Mouse (Mus musculus) gastrocnemius, postnatal 14 days (tissue): ENCODE data around the gene Hdac10. TPM values are rescaled to one million over a fixed set of nuclear protein-coding genes. Genes with fewer than 3 reads are reported as not detected.

Experiments
- DNase-seq: peaks from one replicate; pipeline ENCODE4 v3.0.0; 2021; ENCODE audit warnings: mixed read lengths
- intact Hi-C: fragments of 180-260 bp; cut with DNase I; formaldehyde crosslinking; loops from one replicate; pipeline ENCODE4 v1.15.1; 2025; ENCODE audit warnings: low total_unique reads
- total RNA-seq, 2 experiments: library from RNA; stranded (reverse); gene quantifications; 2 replicates each; pipeline ENCODE4 v1.2.3; 2021

Gene Hdac10
- total RNA-seq, 2 experiments from 2014 or later = 5.6 to 6.2 TPM

DNA sequence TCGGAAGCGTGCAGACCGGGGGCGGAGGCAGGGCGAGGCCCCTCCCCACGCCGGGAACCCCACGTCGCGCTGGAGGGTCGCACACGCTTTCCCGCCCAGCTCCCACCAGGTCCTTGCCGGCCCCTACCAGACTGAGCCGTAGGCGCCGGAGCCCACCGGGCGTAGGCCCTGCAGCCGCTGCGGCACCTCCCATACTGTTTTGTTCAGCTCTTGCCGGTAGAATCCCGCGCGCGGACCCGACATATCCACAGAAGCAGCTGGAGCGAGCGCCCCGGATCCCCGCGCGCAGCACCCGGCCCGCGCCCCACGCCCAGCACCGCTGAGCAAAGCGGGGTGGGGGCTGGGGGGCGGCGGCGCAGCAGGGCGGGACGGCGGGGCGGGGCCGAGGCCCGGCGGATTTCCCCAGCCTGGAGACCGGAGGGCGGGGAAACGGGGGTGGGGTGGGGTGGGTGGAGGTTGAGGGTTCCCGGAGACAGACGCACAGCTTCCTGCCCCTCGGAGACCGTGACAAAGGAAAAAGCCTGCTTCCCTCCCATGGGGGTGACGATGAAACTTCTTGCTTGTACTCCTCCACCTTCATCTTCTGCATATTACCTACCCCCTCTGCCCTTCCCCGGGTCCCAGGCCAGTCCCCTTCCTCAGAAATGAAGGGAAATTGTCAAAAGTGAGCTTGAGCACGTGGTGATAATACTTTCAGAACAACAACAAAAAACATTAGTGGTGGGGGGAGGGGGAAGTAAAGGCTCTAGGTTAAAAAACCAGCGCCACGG, 21.0 kb upstream of the Hdac10 start, which contains the start of gene Mapk11:
Gene Mapk11 (minus strand): TSS at position 358 of the 770 bp plus-strand sequence.
- no peak for DNase-seq
- intact Hi-C loops = no loop called here

GRCm38 (mm10) chr15:89148496-89149270, 20.2 kb upstream of the Hdac10 start:
- DNase-seq = no peak
- intact Hi-C loops = no loop called here

GRCm38 (mm10) chr15:89147895-89148294, 19.4 kb upstream of the Hdac10 start:
- intact Hi-C loops = no loop called here
- DNase-seq = no peak

GRCm38 (mm10) chr15:89147456-89147855, 19.0 kb upstream of the Hdac10 start:
- DNase-seq = no peak
- intact Hi-C loops = no loop called here

DNA sequence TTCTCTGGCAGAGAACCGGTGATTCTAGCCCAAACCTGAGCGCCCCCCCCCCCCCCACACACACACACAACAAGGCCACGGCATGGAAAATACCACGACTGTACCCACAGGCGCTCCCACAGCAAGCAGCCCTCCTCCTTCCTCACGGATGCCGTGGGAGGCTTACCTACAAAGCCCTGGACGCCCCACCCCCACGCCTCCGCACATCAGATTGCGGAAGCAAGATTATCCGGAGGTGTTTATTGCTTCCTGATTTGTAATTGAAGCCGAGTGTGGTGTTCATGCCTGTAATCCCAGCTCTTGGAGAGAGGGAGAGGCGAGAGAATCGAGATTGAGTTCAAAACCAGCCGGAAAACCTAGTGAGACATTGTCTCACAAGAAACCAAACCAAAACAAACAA, 18.5 kb upstream of the Hdac10 start:
- no peak for DNase-seq
- intact Hi-C loops = no loop called here

DNA sequence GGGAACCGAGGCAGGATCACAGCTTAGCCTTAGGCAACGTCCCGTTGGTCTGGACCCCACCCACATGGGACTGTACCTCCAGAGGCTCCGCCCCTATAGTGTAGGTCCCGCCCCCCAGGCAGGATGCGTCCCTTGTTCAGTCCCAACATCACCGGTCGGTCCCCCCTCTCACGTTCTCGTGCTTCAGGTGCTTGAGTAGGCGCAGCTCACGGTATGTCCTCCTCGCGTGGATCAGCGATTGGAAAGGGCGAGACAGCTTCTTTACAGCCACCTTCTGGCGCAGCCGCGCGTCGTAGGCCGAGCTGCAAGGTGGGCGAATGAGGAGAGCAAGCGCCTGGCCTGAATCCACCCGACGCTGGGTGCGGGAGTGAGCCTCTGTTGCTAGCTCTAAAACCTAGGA, 18.0 kb upstream of the Hdac10 start:
- intact Hi-C loops = no loop called here
- DNase-seq = no peak

- no peak for DNase-seq
- intact Hi-C loops = no loop called here
Measured at GRCm38 (mm10) chr15:89145813-89146350, 17.4 kb upstream of the Hdac10 start.

DNA sequence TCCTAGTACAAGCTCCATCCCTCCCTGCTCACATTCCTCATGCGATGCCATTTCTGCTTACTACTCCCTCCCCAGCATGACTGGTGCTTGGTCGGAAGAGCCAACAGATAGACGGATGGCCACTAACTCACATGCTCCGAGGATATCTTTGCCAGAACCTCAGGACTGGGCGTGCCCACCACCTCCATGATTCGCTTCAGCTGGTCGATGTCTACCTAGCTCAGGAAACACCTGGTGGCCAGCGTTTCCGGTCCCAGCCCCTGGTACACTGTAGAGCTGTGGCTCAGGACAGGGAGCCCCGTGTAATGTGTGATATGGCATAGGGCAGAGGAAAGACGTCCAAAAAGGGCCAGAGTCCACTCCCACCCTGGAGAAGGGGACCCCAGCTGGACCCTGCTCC, 16.5 kb upstream of the Hdac10 start:
- no peak for DNase-seq
- intact Hi-C loops = no loop called here

DNA sequence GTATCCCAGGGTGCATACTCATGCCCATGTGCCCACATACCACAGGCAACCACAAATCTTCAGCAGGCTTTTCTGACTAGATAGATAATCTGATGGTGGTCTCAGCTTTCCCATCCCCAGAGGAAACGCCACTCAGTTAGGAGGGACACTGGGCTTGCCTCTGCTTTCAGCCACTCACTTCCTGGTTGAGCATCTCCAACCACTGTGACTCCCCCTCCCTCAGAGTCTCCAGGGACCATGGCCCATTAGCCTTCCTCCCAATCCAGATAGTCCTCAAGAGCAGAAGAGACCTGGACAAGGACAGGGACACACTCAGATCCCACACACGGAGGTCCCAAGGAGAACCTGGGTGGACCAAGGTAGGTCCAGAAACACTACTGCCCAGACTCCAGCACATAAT, 14.6 kb upstream of the Hdac10 start:
- no peak for DNase-seq
- intact Hi-C loops = no loop called here

GRCm38 (mm10) chr15:89141905-89142304, 13.4 kb upstream of the Hdac10 start:
- intact Hi-C loops = no loop called here
- DNase-seq = no peak

GRCm38 (mm10) chr15:89141443-89141842, 12.9 kb upstream of the Hdac10 start:
- intact Hi-C loops = no loop called here
- no peak for DNase-seq

GRCm38 (mm10) chr15:89140659-89141252, 12.3 kb upstream of the Hdac10 start, which contains the start of gene Mapk12:
Gene Mapk12 (minus strand): TSS chr15:89140703.
- intact Hi-C loops = no loop called here

DNA sequence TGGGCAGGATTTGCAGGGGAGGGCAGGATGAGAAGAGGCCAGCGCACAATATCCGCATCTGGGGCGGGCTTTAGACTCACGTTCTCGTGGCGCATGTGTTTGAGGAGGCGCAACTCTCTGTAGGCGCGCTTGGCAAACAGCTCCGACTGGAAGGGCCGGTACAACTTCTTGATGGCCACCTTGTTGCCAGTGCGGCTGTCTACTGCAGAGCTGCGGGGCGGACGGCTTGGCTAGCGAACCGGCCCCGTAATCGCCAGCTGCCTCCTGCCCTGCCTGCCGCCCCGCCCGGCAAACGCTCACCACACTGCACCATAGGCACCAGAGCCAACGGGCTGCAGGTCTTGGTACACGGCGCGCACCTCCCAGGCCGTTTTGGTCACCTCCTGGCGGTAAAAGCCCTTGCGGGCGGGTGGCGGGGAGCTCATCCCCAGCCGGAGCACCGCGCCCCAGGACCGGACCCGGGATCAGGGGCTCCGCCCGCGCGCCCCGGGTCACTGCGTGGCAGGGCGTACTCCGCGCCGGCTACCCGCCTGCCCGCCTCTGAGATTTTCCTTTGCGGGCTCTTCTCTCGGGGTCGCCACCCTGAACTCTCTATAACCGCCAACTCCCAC, 11.7 kb upstream of the Hdac10 start:
- intact Hi-C loops = no loop called here
- DNase-seq = peak; percentile 57

More at GRCm38 (mm10) chr15:89140659-89141252, 12.3 kb upstream of the Hdac10 start, which contains the start of gene Mapk12:
- DNase-seq = peak; percentile 80

DNA sequence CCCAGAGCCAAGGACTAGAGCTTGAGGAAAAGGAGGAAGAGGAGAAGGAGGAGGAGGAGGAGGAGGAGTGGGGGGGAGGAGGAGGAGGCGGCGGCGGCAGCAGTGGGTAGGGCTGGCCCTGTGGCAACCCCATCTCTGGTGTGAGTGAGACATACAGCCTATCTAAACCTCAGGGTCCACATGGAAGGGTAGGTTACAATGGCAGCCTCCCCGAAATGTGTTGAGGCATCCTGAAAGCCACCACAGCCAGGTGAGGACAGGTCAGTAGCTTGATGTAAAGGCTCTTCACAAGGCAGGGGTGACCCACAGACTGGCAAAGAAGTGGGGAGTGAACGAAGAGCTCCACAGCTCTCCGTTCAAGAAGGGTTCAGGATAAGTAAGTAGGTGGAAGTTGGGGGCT, 10.0 kb upstream of the Hdac10 start:
- intact Hi-C loops = no loop called here
- no peak for DNase-seq

- DNase-seq = no peak
- intact Hi-C loops = no loop called here
Measured at GRCm38 (mm10) chr15:89138046-89138405, 9.5 kb upstream of the Hdac10 start.

DNA sequence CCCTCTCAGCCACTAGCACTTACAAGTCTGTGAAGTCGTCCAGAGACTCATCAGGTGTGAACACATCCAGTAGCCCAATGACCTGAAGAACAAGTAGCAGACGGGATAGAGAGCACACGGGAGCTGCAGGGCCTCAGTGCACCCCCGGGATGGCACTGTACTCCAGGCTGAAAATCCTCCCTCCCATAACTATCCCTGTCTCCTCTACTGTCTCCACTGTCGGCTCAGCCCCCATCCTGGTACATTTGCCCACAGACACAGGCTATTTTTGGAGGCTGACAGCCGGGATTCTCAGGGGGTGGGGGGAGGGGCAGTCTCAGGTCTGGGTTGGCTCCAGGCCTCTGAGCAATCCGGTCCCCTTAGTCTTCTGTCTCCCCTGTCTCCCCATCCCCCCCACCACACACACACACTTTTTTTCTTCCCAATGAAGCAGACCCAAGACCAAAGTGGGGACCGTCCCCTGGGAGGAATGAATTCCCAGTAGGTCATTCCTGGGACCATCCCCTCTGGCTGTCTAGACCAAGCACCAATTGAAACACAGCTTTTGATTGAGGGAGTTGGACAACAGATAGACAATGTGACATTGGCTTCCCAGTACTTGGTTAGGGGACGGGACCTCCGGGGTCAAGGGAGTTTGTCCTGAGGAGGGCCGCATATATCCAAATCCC, 9.0 kb upstream of the Hdac10 start:
- no peak for DNase-seq
- intact Hi-C loops = no loop called here

- intact Hi-C loops = no loop called here
- no peak for DNase-seq
Measured at GRCm38 (mm10) chr15:89136461-89137155, 8.1 kb upstream of the Hdac10 start.

DNA sequence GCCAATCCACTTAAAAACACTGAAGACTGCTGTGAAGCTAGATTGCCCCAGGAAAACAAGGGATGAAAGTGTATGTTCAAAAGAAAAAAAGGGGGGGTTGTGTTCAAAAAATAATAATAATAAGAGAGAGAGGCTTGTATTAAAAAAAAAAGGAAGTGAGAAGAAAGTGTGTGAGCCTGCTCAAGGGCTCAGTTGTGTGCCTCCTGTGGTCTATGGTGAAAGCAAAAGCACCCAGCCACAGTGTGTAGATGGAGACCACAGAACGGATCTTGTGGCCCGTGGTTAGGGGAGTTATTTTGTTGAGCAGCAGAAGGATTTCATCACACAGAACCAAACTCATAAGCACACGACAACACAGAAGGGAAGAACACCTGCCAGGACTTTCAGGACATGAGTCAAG, 2.8 kb upstream of the Hdac10 start:
- DNase-seq = no peak
- intact Hi-C loops = loop anchor here (5.0 kb wide), 1 partner anchor 76 kb away; no protein-coding TSS in a partner anchor

DNA sequence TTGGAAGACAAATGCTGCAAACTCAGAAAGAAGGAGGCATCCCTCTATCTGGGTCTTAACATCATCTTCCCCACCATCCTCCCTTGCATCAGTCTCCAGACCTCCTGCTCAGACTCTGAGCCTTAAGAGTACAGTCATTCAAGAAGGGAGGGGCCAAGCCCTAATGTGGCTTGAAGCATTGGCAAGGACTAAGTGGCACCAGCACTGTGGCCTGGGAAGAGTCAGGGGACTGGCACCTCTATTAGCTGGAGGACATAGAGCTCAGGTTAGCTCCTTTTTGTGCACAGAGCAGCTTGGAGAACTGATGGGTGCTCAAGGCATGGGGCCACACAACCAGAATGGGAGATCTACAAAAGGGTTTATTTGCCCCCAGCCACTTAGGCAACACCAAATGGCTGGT, 1.7 kb upstream of the Hdac10 start:
- DNase-seq = no peak
- intact Hi-C loops = loop anchor here (5.0 kb wide), 1 partner anchor 77 kb away; no protein-coding TSS in a partner anchor
